Mouse (Mus musculus): ENCODE measurements at regions not wholly inside any gene's neighbourhood (a gene's known extent, or its start where the extent isn't known, plus 50 kb on each side); places are given as distances from the start of the nearest gene placed in this dataset.

- DNase-seq = no peak
These were observed 229.2 kb upstream of the Zeb2 start for GRCm38 (mm10) chr2:45346358-45346757.

- no peak for DNase-seq
These were observed 222.7 kb upstream of the Zeb2 start for GRCm38 (mm10) chr2:45339866-45340265.

- DNase-seq = no peak
These were observed 221.6 kb upstream of the Zeb2 start for GRCm38 (mm10) chr2:45338809-45339208.

- no peak for DNase-seq
These were observed 199.9 kb upstream of the Zeb2 start for GRCm38 (mm10) chr2:45316945-45317565.

- DNase-seq = no peak
These were observed 170.4 kb upstream of the Zeb2 start for GRCm38 (mm10) chr2:45287530-45288009.

GRCm38 (mm10) chr2:45283811-45284210 is 166.6 kb upstream of the Zeb2 start:
- DNase-seq = no peak

GRCm38 (mm10) chr2:45279490-45279889 is 162.3 kb upstream of the Zeb2 start:
- no peak for DNase-seq

- no peak for DNase-seq
These were observed 160.4 kb upstream of the Zeb2 start for GRCm38 (mm10) chr2:45277602-45278001.

GRCm38 (mm10) chr2:45276703-45277102 is 159.5 kb upstream of the Zeb2 start:
- no peak for DNase-seq

GRCm38 (mm10) chr2:45270035-45270434 is 152.8 kb upstream of the Zeb2 start:
- no peak for DNase-seq

- no peak for DNase-seq
These were observed 148.6 kb upstream of the Zeb2 start for GRCm38 (mm10) chr2:45265819-45266218.

- no peak for DNase-seq
These were observed 144.8 kb upstream of the Zeb2 start for GRCm38 (mm10) chr2:45261949-45262348.

- DNase-seq = no peak
These were observed 141.7 kb upstream of the Zeb2 start for GRCm38 (mm10) chr2:45258897-45259296.

GRCm38 (mm10) chr2:45256373-45256772 is 139.2 kb upstream of the Zeb2 start:
- DNase-seq = no peak

- DNase-seq = no peak
These were observed 136.7 kb upstream of the Zeb2 start for GRCm38 (mm10) chr2:45253936-45254335.

- no peak for DNase-seq
These were observed 135.1 kb upstream of the Zeb2 start for GRCm38 (mm10) chr2:45252321-45252720.

- no peak for DNase-seq
These were observed 132.5 kb upstream of the Zeb2 start for GRCm38 (mm10) chr2:45249658-45250057.

- DNase-seq = no peak
These were observed 129.1 kb upstream of the Zeb2 start for GRCm38 (mm10) chr2:45246061-45246945.

- no peak for DNase-seq
These were observed 128.3 kb upstream of the Zeb2 start for GRCm38 (mm10) chr2:45245506-45245905.

GRCm38 (mm10) chr2:45244491-45244890 is 127.3 kb upstream of the Zeb2 start:
- DNase-seq = no peak

GRCm38 (mm10) chr2:45239501-45240292 is 122.5 kb upstream of the Zeb2 start:
- DNase-seq = no peak

GRCm38 (mm10) chr2:45239001-45239400 is 121.8 kb upstream of the Zeb2 start:
- DNase-seq = peak; percentile 10

- no peak for DNase-seq
These were observed 119.0 kb upstream of the Zeb2 start for GRCm38 (mm10) chr2:45236168-45236700.
